Mouse (Mus musculus) adrenal gland, postnatal 36 days (tissue): ENCODE results near the gene Col9a3. TPM values are rescaled to one million over a fixed set of nuclear protein-coding genes. Genes with fewer than 3 reads are reported as not detected.
A peak's percentile ranks its signal among the peaks of the same experiment; 100 is the strongest.

ENCODE experiments used
- DNase-seq, 2 experiments: peaks; one replicate each; pipeline ENCODE4 v3.0.0; 2021; ENCODE audit warnings: mixed read lengths in 1 of 2
- long read RNA-seq, 2 experiments: library from polyadenylated mRNA; stranded (forward); transcript quantifications; one replicate each; pipeline ENCODE4 v2.0.0; 2021; ENCODE audit warnings: borderline sequencing depth in 2 of 2
- total RNA-seq, 2 experiments: library from RNA; stranded (reverse); gene quantifications; 2 replicates each; pipeline ENCODE4 v1.2.3; 2021

Col9a3 gene
- total RNA-seq: under 1 TPM; 0.17 to 0.26 TPM
- long read RNA-seq, experiment 1: 0 reads
- long read RNA-seq, experiment 2: 0 reads

DNA sequence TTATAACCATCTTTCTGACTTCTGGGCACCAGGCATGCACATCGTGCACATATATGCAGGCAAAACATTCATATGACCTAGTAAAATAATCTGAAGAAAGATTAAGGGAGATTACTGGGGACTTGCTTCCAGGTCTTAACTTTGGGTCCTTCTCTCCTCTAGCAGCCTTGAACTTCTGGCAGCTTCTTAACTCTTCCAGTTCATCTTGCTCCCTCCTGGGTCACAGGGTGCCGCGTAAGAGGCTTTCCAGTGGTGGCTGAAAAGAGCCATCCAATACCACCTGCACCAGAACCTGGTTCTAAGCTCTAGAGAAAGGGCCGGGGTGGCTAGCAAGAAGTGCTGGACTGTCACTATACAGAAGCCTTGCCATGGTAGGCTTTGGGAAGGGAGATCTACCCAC is at the start of gene Col9a3:
Gene Col9a3 (plus strand): TSS at position 301 of the 400 bp plus-strand sequence.
- no peak for DNase-seq

DNA sequence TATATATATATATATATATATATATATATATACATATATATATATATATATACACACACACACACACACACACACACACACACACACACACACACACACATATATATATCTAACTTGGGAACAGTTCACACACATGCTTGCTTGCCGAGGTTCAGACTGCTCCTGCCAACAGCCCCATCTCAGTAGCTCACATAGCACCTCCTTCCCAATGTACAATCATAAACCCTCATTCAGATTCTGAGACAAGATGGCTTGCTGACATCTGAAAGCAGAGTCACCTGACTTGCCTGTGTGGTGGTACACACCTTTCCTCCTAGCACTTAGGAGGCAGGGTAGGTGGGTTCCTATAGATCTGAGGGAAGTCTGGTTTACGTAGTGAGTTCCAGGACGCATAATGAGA is 45.2 kb upstream of the Col9a3 start:
- no peak for DNase-seq

DNA sequence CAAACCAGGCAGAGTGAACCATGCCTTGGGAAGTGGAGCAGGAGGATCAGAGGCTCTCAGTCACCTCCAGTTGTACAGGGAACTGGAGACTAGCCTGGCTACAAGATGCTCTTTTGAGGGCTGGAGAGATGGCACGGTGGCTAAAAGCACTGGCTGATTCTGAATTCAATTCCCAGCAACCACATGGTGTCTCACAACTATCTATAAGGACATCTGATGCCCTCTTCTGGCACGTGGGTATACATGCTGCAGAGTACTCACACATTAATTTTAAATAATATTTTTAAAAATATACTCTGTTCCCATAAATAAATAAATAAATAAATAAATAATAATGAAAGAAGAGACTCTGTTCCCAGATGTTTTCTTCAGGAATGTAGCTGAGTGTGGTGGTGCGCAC is 42.4 kb upstream of the Col9a3 start:
- DNase-seq: no peak

DNA sequence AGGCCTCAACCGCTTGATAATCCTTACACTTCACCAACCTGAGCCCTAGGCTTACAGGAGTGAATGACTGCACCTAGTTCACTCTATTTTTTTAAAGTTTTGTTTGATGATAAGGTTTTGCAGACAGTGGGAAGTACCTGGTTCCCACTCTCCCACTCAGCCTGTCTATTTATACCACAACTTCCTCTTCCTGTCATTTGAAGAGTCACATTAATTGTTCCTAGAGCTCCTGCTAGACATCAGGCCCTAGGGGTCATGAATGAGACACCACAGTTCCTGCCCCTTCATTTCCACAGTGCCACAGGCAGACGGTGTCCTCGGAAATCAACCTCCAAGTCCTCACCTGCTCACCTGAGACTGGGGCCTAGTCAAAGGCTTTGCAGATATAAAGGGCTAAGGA is 41.1 kb upstream of the Col9a3 start:
- DNase-seq: no peak

DNA sequence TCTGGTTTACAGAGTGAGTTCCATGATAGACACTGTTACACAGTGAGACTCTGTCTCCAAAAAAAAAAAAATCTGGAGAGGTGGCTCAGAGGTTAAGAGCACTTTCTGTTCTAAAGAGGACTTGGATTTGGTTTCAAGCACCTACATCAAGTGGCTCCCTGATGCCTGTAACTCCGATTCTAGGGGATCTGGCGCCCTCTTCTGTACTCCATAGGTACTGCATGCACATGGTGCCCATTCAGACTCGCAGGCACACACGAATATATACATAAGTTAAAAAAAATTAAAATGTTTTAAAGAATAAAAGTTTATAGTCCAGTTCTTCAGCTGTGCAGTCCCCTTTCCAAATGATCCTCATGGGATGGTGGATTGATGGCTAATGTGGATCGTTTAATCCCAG is 37.3 kb upstream of the Col9a3 start:
- no peak for DNase-seq

DNA sequence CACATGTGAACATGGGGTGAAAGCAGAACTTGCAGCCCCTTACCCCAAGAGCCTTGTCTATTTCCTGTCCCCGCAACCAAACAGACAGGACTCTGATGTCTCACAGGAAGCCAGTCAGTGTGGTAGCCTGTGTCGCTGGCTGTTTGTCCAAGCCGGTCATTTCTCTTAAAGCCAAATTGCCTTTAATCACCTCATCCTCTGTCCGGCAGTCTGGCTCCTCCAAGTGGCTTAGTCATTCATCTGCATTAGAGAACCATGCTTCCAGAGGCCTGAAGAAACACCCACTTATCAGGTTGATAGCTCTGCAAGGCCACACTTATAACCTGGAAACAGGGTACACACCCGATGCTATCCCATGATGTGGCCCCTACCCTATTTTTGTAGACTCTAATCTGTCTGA is 35.4 kb upstream of the Col9a3 start:
- DNase-seq: no peak

DNA sequence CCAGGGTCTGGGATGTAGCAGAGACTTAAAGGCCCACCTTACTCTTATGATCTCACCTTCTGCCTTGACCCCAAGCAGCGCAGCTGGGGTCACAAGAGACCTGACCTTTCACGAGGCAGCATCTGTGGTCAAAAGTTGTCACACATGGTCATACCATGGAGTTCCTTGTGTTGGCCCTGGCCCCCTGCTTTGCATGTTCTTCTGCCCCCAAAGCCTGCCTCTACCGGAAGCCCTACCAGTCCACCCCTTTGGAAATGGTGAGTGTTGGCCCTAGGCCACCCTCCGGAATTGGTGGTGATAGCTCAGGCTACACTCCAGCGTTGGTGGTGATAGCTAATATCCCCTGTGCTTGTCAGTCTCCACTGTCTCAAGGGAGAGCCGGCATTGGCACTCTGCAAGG is 34.3 kb upstream of the Col9a3 start:
- DNase-seq: no peak

DNA sequence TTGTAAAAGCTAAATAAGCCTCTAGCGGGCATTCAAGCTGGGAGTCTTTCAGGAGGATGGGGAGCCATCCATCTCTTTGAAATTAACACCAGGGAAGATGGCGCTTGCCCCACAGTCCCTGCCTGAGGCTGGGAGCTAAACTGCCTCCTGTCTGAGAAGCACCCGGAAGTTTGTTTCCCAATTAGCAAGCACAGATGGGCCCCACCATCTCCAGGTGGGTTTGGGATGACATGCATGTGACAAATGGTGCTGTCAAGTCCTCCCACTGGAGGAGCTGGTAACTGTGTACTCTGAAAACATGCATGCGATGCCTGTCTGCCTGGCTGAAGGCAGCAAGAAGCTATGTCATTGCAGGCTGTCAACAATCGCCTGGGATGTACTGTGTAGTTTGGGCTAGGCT is 33.7 kb upstream of the Col9a3 start:
- DNase-seq: no peak

DNA sequence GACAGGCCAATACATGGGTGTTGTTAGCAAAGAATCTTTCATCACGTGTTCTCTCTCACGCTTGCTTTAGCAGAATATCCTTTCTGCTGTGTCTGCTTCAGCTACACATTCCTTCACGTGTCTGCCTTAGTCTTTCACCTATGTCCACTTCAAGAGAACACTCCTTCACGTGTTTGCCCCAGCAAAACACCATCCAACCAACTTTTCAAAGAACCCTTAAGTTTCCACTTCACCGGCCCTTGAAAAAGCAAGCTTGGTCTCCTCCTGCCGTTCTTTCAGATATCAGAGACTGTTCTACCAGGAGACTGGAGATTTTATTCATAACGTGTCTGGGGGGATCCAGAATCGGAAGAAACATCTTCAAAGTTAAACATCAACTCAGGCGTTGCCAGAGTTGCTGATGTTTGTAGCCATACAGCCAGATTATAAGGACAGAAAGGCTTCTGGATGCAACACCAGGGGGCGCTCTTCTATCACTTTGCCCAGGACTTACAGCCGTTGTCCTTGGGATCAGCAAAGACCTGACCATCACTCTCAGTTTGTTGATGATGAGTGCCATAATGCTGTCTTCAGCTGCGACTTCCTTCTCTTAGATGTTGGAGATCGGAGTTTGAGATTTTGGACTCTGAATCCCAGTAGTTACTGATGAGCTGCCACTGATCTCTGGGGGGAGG is 31.2 kb upstream of the Col9a3 start:
- peak; percentile 61 to 81 for DNase-seq

DNA sequence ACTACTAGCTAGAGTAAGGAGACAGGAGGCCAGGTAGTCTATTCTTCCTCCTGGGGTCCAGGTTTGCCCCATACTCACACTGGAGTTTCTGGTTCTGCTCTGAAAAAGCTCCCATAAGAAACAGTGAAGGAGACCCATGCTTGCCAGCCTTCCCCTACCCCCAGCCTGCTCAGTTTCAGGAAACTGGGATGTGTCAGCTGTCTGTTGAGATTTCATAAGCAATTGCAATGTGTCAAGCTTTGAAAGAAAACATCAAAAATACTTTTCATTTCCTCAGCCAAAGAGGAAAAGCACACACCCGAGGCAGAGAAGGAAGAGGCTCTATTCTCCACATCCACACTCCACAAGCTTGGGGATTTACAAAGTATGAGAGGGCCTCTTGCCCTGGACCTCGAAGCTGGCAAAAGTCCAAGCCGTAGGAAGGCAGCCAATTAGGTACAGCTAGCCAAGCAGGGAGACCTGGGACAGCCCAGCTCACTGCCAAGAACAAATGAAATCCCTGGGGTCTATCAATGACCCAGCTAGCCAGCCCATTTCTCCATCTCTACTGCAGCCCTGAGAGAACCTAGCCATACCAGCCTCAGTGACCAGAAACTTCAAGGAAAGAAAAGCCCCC is 28.5 kb upstream of the Col9a3 start:
- DNase-seq: peak; percentile 49 to 70

DNA sequence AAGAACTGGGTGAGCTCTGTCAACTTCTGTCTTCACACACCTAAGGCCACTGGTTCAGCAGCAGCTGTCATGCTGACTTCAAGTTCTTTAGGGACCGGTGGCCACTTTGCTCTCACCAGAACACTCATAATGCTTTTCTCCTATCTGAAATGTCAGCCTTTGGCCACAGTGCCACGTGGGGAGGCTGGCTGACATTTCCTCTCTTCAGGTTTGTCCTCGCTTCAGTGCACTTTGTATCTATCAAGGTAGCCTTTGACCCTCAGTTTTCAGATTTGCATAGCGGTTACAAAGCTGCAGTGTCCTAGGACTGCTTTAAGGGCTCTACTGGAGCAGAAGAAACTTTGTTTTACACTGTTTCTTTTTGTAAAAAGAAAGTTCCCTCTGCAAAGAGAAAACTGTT is 21.1 kb upstream of the Col9a3 start:
- peak; percentile 34 to 38 for DNase-seq

DNA sequence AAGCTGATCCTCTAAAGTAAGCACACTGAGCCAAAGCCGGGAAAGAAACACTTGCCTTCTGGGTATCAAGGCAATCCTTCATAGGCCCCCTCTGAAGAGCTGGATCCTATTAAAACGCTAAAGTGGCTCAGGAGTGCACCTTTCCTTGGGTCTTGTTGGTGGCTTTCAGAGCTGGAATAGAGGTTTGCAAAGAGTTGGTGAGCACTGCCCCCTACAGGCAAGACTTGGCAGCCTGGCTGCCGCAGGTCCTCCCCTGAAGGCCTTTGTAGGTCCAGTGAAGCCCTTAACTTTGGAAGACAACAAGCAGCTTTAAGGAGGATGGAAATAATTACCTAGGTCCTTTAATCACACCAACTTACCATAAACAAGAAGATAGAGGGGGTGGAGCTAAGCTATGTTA is 18.9 kb upstream of the Col9a3 start:
- DNase-seq: peak; percentile 71 to 85

DNA sequence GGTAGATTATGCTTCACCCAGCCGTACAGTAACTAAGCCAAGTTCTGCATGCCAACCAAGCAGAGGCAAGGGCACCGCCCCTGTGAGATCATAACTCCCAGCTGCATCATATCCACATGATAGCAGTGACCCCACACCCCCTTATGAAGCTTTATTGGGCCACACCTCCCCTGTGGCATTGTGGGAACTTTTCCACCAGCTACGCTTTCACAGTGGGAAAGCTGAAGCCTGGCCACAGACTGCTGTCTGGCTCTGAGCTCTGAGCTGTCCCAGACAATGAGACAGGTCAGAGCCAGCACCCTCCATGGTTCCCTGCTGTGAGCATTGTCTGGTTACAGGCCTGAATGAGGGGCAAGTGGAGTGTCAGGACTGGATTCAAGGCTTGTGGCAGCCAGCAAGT is 16.6 kb upstream of the Col9a3 start, which contains the start of gene Mrgbp:
Gene Mrgbp (plus strand): TSS at position 303 of the 400 bp plus-strand sequence.
- peak in 1 of 2 experiments; percentile 12 for DNase-seq

DNA sequence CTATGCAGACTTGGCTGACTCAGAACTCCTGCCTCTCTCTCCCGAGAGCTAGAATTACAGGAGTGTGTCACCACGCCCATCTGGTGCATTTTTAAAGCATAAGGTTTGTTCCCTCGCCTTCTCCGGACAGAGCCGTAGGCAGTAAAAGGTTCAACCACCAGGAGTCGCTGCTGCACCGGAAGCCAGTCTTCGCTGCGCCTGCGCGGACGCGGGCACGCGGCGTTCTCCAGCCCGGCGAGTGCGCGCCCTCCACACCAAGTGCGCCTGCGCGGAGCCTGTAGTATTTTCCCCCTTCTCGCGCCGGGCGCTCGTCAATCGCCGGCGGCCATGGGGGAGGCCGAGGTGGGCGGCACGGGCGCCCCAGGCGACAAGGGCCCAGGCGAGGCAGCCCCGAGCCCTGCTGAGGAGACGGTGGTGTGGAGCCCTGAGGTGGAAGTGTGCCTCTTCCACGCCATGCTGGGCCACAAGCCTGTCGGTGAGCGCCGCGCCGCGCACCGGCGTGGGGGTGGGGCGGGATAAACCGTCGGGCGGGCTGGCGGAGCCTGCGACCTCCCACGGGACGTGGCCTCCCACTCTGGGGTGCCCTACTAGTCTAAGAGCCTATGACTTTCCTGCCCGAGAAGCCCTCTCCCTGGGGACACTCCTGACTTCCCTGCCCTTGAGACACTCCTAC is 15.0 kb upstream of the Col9a3 start:
- peak; percentile 98 for DNase-seq

DNA sequence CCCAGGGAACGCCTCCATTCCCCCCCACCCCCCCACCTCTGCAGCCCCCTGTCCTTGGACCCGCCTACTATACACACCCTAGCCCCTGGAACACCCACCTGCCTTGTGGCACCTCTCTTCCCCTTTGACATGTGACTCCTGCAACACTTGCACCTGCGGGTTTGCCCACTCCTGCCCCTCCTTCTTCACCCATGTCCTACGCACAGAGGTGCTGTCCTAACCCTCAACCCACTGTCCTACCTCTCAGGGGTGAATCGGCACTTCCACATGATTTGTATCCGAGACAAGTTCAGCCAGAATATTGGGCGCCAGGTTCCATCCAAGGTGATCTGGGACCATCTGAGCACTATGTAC is 14.5 kb upstream of the Col9a3 start:
- DNase-seq: no peak

DNA sequence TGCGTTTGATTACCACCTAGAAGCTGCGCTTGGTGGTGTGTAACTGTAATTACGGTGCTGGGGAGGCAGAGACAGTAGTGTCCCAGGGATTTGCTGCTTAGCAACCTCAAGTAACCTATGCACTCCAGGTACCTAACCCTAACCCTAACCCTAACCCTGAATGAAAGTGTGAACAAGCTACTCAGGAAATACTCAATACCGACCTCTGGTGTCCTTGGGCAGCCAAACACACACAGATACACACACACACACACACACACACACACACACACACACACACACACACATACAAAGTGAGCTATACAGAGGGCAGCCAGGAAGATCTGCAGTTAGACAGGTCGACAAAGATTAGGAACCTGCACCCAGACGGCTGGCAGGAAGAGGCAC is 8.9 kb upstream of the Col9a3 start:
- DNase-seq: no peak

DNA sequence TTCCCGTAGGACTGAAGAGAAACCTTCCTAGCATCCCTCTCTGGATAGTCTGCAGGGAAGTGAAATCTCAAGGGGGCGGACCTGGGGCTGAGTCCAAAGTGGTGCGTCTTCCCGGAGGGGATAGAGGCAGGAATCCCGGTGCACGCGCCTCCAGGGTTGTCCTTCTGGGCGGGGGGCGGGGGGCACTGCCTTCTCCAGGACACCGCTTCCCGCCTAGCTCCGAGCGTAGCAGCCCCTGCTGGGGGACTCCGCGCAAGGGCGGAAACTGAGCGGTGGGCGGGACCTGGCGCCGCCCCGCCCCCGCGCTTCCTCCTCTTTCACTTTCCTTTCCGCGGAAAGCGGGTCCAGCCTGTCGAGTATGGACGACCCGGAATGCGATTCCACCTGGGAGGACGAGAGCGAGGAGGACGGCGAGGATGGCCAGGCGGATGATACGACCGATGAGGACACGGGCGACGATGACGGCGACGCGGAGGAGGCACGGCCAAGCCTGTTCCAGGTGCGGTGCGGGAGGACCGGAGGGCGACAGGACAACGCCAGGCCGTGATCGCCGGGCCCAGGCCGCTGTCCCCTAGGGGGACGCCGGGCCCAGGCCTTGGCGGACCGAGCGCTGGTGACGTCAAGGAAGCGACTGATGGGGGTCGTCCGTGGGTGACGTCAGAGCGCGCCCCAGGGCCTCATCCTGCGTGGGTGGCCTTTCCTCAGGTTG is 8.3 kb upstream of the Col9a3 start, which contains the start of gene Ogfr:
Gene Ogfr (plus strand): TSS at position 123 of the 709 bp plus-strand sequence.
- DNase-seq: peak; percentile 85 to 90

DNA sequence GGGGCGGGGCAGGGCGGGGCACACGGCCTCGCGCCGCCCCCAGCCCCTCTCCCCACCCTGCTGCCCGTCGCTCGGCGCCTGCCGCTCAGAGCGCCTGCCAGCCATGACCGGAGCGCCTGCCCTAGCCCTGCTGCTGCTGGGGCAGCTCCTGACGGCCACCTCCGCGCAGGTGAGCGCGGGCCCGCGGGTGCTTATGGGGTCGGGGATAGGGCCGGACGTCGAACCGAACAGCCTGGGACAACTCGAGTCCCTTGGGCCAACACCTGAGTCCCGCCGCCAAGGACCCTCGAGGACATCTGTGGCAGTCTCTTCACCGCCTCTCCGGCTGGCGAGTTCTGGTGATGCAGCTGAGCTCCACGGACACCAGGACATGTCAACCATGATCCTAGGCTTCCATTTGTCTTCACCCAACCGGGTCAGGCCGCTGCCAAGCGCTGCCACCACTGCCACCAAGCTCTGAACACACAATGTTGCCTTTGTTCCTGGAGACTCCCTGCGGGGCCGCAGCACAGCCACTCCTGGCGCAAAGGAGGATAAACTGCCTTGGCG is 641 bp downstream of the Col9a3 start:
- no peak for DNase-seq

DNA sequence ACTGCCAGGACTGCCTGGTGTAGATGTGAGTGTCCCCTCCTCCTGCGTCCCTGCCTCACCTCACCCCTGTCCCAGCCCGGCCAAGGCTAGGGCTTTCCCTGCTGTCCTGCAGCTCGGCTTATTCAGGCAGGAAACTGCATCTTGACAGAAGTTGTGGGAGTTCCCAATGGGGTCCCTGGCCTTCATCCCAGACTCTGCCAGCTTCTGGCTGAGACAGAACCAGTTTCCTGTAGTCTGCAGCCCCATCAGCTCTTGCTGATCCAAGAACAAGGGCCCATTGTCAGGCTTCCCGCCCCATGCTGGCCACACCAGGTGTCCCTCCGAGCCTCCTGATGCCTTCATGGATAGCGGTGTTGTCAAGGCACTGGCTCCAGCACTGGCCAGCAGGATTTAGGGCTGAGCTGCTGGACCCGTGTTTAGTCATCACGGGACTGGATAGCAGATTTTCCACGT is 3.0 kb downstream of the Col9a3 start:
- DNase-seq: no peak

DNA sequence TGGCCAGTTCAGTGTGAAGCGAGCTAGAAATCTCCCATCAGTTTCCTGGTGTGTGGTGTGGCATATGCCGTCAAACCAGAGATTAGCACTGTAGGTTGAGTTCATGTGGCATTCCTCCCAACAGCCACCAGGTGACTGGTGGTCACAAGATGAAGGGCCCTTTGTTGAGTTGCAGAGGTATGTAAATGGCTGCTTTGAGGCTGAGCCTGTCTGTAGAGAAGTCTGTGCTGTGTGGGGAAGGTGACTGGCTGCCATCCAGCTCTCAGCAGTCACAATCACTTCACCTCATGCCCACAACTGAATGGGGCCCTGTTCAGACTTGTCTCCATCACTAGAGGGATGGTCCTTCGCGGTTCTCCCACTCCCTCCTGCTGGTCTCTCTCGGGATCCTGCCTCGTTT is 7.2 kb downstream of the Col9a3 start:
- DNase-seq: no peak

DNA sequence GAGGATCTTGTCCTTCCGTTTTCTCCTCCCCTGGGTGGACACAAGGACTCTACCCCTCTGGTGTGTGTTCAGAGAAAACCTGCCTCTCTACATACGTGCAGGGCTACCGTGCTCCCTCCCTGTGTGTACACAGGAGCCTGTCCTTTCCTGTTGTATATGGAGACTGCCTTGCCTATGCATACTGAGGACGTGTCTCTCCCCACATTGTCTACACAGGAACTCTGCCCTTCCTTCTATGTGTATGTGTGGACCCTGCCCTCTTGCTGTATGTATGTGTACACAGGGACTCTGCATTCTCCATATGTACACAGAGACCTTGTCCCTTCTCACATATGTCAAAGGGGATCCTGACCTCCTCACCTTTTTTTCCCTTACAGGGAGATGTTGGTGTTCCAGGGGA is 12.7 kb downstream of the Col9a3 start:
- no peak for DNase-seq

DNA sequence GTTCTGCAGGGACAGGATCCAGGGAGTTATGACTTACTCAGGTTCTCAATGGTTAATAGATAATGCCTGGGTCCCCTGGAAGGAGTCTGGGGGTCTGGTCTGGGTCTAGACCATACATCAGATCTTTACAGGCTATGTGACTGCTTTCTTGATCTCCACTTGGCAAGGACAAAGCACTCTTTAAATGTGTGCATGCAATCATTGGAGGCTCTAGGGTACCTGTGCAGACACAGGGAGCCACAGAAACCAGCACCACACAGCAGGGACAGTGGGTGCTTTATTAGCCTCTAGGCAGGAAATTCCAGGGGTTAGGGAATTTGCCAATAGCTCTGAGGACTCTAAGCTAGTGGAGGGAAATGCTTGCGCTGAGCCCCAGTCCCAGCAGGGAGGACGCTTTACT is 14.3 kb downstream of the Col9a3 start:
- no peak for DNase-seq
